Mouse (Mus musculus) adrenal gland, postnatal 10 days (tissue): ENCODE measurements around the gene Lrtm1. TPM values are rescaled to one million over a fixed set of nuclear protein-coding genes. Genes with fewer than 3 reads are reported as not detected.

ENCODE experiments used
- DNase-seq: peaks from one replicate; pipeline ENCODE4 v3.0.0; 2021; ENCODE audit warnings: mixed read lengths
- long read RNA-seq, 2 experiments: library from polyadenylated mRNA; stranded (forward); transcript quantifications; one replicate each; pipeline ENCODE4 v2.0.0; 2021
- total RNA-seq, 2 experiments: library from RNA; stranded (reverse); gene quantifications; 2 replicates each; pipeline ENCODE4 v1.2.3; 2021

Gene Lrtm1
- total RNA-seq, result 1 to 10 TPM in 1 of 2 experiments, under 1 TPM in 1; 0.72 to 3.7 TPM
- long read RNA-seq, experiment 1, partial matches to known transcripts, result 0 of 1 reads
- long read RNA-seq, experiment 1, other reads (novel, unspliced or antisense), result 1 of 1 reads
- long read RNA-seq, experiment 2, result 0 reads

GRCm38 (mm10) chr14:29017883-29018282 is at the start of gene Lrtm1:
Gene Lrtm1 (plus strand): TSS chr14:29018208.
- peak; percentile 67 for DNase-seq

DNA sequence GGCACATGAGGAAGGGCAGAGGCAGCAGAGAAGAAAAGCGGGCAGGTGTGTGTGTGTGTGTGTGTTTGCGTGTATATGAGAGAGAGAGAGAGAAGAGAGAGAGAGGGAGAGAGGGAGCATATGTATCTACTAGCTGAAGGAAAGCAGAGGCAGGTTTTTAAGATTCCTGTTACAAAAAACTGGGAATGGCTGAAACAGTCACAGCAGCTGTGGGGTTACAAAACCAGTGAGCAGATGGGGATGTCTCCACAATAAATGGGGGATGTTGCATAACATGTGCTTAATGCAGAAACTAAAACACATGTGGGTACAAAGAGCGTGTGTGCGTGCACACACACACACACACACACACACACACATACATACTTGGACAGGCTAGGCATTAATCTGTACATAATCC is 48.8 kb upstream of the Lrtm1 start:
- no peak for DNase-seq

GRCm38 (mm10) chr14:28972620-28973019 is 45.4 kb upstream of the Lrtm1 start:
- DNase-seq, result no peak

- no peak for DNase-seq
These were observed 38.8 kb upstream of the Lrtm1 start for GRCm38 (mm10) chr14:28979230-28979629.

- no peak for DNase-seq
These were observed 37.5 kb upstream of the Lrtm1 start for GRCm38 (mm10) chr14:28980482-28980881.

DNA sequence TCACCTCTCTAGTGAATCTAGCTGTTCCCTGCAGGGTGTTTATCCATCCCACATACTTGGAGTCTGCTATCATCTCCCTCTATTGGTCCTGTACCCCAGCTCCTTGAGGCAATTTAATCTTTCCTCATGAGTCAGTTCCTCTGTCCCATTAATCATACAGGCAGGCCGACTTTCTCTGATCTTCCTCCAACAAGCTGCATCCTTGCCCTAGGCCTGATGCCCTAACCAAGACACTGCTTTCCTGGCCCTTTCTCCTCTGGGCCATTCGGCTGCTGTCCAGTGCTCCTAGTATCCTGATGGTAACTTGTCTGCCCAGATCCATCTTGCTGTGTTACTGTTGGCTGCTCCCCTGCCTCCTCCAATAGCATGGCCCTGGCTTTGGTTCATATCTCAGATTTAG is 33.7 kb upstream of the Lrtm1 start:
- DNase-seq, result peak; percentile 53

- peak; percentile 25 for DNase-seq
These were observed 29.7 kb upstream of the Lrtm1 start for GRCm38 (mm10) chr14:28988211-28988900.

GRCm38 (mm10) chr14:28996569-28996968 is 21.4 kb upstream of the Lrtm1 start:
- DNase-seq, result no peak

- no peak for DNase-seq
These were observed 12.7 kb upstream of the Lrtm1 start for GRCm38 (mm10) chr14:29005228-29005840.

DNA sequence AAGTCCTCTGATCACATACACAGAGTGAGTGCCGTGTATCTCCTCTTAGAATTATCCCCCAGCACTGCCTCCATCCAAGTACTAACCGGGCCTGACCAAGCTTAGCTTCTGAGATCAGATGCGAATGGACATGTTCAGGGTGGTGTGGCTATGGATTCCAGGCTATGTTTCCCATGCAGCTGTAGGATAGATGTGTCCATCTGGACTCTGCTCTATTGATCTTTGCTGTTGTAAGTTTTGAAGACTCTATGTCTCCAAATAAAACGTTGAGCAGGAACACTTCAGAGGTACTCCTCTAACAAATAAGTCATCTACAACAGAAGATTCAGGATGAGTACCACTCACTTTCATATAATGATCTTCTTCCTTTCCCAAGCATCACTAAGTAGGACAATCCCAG is 8.4 kb upstream of the Lrtm1 start:
- DNase-seq, result no peak

GRCm38 (mm10) chr14:29013161-29013560 is 4.8 kb upstream of the Lrtm1 start:
- DNase-seq, result no peak

DNA sequence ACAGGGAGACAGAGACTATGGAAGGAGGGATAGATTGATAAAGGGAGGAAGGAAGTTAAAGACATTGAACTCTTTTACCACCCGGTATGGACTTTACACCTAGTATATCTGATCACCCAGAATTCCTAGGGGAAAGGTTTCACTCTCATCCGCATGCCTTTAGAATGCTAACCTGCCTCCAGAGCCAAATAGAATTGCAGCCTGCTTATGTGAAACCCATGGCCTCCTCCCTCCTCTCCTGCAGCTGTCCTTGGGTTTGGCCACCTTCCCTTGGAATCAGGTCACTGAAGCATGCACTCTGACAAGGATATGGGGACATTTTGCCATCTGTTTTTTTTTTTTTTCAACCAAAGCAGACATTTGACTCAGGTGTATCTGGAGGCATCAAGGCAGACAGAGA is 3.3 kb upstream of the Lrtm1 start:
- DNase-seq, result no peak

- DNase-seq, result peak; percentile 13
These were observed 2.1 kb upstream of the Lrtm1 start for GRCm38 (mm10) chr14:29015896-29016295.

DNA sequence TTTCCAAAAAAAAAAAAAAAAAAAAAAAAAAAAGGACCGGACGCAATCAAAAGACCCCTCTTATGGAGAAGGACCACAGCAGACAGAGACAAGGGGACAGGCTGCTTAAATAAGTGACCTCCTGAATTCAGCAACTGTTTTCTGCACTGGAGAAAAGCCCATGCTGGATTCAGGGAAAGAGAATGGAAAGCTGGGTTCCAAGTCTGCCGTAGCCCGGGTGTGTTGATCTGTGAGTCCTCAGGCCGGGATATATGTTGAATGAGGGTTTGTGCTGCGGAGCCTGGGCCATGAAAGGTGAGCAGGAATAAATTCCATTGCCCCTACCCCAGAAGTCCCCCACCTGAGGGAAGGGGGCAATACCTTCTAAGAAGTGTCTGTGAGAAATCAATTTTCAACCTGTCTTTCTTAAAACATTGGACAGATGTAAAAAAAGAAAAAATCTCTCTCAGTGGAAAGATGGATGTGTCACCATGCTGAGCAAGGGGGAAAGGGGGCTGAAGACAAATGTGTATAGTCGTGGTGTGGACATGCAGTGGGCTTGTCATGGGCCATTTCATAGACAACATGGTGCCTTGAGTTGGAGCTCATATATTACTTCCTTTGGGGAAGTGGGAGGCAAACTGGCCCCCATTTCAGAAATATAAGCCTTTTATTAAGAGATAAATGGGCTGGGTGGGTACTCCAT is 450 bp downstream of the Lrtm1 start:
- no peak for DNase-seq

- DNase-seq, result no peak
These were observed 3.3 kb downstream of the Lrtm1 start for GRCm38 (mm10) chr14:29021295-29021694.

DNA sequence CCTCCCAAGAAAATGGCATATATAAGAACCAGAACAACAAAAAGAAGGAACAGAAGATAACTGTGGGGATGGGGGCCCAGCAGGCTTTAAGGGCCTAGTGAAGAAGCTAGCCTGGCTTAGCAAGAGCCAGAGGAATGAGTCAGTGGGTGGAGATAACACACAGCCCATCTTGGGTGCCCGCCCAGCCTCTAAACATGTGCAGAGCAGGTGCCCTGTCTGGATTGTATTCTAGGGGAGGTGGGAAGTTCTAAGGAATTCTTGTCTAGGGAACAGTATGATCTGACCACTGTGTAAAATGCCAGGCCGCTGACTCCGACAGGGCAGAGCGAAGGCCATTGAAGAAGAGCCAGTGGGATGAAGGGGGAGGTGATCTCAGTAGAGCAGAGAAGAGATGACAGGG is 5.2 kb downstream of the Lrtm1 start:
- DNase-seq, result no peak

- no peak for DNase-seq
These were observed 7.3 kb downstream of the Lrtm1 start for GRCm38 (mm10) chr14:29025335-29025734.

- no peak for DNase-seq
These were observed 9.3 kb downstream of the Lrtm1 start for GRCm38 (mm10) chr14:29027276-29027675.

DNA sequence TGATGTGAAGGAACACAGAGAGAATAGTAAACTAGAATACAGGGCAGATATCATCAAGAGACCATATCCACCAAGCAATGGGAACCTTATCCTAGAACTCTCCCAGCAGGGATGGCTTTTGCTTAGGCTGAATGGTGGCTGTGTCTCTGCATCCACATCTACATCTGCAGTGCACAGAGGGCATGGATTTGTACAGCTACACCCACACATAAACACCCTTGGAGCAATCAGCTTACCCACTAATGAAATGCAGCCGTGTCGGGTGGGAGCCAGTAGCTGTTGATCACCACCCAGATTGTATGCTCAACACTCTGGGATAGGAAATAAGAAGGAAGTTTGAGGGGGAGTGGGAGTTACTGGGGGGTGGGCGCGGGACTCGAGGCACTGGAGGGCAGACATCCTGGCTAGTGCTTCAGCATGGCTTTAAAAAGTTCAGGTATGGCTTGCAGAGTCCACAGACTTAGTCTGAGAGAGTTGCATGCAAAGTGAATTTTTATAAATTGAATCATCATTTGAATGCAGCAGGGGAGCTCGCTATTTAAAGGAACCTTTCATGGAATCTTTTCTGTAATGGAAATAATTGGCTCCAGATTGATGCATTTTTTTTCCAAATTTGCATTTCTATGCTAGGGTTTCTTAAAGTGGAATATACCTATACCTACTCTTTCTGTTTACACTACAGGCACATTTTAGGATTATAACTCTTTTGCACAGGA is 10.5 kb downstream of the Lrtm1 start:
- no peak for DNase-seq

- DNase-seq, result no peak
These were observed 11.1 kb downstream of the Lrtm1 start for GRCm38 (mm10) chr14:29029107-29029469.

DNA sequence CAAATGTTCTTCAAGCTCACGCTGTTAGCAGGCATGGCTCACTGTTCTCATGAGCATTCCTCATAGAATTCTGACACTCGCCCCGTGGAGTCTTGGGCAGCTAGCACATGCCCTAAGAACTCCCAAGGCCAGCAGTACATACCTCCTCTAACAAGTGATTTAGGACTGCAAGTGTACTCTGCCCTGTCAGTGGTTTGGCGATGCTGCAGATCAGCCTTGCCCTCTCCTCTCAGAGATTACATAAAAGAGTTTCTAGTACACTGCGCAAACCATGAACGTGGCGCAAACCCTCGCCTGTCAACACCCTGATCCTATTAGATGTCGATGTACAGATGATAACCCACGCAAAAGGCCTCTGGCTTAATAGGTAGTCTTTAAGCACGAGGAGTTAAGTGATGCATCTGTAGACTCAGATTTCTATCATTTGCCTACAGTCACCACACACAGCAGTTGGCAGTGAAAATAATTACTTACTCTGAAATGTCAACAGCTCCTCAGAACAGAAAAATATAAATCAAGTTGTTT is 11.9 kb downstream of the Lrtm1 start:
- no peak for DNase-seq

DNA sequence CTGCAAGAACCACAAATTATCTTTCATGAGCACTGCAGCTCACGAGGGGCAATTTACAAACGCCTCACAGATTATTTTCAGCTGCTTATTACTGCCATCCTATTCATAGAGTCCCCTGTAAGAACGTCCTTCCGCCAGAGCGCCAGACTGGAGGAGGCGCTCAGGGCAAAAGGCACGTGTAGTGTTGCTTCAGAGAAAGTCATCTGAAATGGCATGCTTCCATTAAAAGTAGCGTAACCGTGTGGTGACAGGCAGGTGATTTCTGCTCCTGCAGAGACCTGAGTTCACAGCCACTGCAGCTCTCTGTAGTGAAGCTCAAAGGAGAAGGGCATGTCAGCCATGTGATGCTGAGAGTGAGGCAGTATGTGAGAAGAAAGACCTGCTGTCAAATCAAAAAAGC is 12.5 kb downstream of the Lrtm1 start:
- no peak for DNase-seq
